Mouse (Mus musculus) embryo, embryonic 10.5 days (tissue): ENCODE data around the gene Sdr16c6.

ENCODE experiments used
- DNase-seq: peaks from one replicate; pipeline ENCODE4 v3.0.0-alpha.2; 2015; ENCODE audit warnings: low spot score

Gene Sdr16c6

GRCm38 (mm10) chr4:4077372-4077771, at the start of gene Sdr16c6:
Gene Sdr16c6, minus strand, starts transcription at chr4:4077522.
- no peak for DNase-seq

- DNase-seq, result no peak
Measured at GRCm38 (mm10) chr4:4080180-4080579, 2.9 kb upstream of the Sdr16c6 start.

- no peak for DNase-seq
Measured at GRCm38 (mm10) chr4:4079132-4079531, 1.8 kb upstream of the Sdr16c6 start.

GRCm38 (mm10) chr4:4076001-4076400, 1.3 kb downstream of the Sdr16c6 start:
- no peak for DNase-seq
